Mouse (Mus musculus): Measurements from ENCODE around the gene Ercc2. TPM values are rescaled to one million over a fixed set of nuclear protein-coding genes. Genes with fewer than 3 reads are reported as not detected.

Ercc2 gene
- 74.3 TPM for total RNA-seq (2023)

DNA sequence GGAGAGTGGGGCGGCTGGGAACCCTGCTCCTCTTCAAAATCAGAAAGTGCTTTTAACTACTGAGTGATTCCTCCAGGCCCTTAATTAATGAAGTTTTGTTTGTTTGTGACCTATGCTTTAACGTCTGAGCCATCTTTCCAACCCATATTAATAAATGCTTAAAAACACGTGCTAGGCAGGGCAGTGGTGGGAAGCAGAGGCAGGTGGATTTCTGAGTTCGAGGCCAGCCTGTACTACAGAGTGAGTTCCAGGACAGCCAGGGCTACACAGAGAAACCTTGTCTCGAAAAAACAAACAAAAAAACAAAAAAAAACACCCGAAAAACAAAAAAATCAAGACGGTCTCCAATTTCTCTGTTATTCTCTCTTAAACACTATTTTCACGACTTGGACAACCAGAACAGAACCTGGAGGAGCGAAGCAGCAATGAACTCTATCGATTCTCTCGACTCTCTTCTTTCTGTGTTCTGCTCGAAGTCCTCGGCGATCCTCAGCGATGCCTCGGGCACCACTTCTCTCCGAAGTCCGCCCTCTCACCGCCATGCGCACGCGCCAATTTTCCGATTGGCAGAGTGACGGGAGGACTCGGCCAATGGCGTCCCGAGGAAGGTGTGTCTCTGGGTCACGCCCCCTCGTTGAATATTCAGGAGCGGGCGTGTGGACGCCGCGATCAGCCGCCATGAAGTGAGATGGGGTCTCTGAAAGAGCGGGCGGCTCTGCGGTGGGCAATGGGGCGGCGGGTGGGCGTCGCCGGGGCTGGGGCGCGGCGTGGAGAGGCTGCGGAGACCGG, at the start of gene Ercc2:
Ercc2 (plus strand) TSS at position 634 of the 789 bp plus-strand sequence.

DNA sequence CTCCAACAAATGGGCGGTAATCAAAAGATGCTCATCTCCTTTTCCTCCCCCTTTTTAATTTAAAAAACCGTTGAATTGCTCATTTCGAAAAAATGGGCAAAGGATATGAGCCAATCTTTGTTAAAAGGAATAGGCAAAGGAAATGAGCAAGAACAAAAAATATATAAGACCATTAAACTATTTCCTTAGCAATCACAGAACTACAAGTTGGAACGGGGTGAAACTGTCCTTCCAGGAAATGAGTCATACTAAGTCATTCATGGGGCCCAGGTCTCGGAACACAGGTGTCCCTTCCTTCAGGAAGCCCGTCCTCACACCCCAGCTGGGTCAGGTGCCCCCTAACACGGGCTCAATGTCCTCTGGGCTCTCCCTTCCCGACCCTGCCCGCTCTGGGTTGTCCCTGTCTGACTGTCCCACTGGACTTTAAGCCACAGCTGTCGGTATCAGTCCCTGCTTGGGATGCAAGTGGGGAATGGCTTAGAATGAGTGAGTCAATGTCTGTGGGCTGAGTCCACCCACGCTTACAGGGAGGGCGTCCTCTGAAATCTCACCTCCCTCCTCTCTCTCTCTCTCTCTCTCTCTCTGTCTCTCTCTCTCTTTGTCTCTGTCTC, 37.5 kb upstream of the Ercc2 start, which contains the start of gene Ercc1:
Ercc1 (plus strand) TSS at position 542 of the 611 bp plus-strand sequence.

DNA sequence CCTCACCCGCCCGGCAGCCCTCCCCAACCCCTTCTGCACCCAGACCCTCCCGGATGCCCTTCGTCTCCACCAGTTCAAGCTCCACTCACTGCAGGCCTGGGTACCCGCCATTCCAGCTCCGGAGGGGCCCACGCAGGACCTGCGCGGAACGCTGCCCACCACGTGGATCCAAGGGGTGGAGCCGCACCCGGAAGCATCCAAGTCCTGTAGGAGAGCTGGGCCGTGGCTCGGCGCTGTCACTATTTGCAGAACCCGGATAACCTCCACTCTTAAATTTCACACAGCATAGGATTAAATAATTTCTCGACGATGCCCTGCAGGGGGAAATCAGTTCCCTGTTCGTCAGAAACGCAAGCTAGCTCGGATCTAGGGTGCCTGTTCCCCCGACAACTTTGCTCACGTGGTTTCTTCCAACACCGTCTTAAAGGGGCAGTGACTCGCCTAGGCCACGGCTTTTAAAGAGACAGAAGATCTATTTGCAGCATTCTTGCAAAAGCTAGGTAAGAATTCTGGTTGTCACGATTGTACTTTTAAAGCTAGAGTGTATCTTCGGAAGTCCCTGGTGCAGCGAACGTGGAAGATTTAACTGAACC, 22.4 kb upstream of the Ercc2 start, which contains the start of the genes Cd3eap and Ppp1r13l:
Cd3eap (minus strand) TSS at position 185 of the 593 bp plus-strand sequence.
Ppp1r13l (plus strand) TSS at position 451 of the 593 bp plus-strand sequence.

DNA sequence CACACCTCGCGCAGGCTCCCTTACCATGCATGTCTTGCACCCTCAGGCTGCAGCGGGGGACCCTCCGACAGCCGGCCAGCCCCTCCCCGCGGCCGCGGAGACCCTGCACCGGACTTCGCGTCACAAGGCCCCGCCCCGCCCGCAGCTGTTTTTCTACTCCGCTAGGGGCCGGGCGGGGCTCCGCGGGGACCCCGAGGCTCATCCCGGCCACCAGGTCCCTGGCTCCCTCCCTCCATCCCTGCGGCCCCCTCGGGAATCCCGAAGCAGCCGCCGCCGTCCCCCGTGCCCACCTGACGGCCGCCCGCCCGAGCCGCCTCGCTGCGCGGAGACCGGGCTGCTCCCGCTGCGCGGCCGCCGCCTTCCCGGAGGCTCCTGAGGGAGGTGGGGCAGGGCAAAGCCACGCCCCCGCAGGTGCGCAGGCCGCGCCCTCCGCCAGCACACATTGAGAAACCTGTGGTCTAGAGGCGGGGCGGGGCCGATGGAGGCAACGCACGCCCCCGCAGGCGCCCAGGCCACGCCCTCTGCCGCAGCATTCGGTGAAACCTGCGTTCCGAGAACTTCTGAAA, 22.0 kb downstream of the Ercc2 start, which contains the start of gene Klc3:
Klc3 (minus strand) TSS at position 374 of the 566 bp plus-strand sequence.

DNA sequence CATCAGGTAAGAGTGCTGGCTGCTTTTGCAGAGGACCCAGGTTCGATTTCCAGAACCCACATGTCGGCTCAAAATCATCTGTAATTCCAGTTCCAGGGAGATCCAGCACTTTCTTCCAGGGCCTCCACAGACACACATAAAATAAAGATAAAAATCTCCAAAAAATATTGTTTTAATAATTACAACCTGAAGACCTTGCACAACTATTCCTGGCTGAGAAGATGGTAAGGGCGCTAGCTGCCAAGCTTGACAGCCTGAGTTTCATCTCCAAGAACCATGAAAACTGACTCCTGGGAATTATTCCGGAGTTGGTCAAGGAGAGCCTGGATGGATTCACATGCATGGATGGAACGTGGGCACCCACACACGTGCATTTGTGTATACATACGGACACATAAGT, 22.7 kb downstream of the Ercc2 start, which contains the start of gene Ckm:
Ckm (plus strand) TSS at position 301 of the 400 bp plus-strand sequence.

Other genes with a start within 250 kb of the Ercc2 start
- gene Qpctl, start 232.7 kb upstream of the Ercc2 start, total RNA-seq (2023): 14.9 TPM
- 85.5 TPM for gene Snrpd2, start 232.3 kb upstream of the Ercc2 start, total RNA-seq (2023)
- not detected for gene Gipr, start 215.9 kb upstream of the Ercc2 start, total RNA-seq (2023)
- 21.9 TPM for gene Eml2, start 205.6 kb upstream of the Ercc2 start, total RNA-seq (2023)
- gene Gpr4, start 169.5 kb upstream of the Ercc2 start, total RNA-seq (2023): not detected
- gene Opa3, start 153.7 kb upstream of the Ercc2 start, total RNA-seq (2023): 42.7 TPM
- gene Vasp, start 110.2 kb upstream of the Ercc2 start, total RNA-seq (2023): 277 TPM
- gene Ppm1n, start 101.9 kb upstream of the Ercc2 start, total RNA-seq (2023): 0.89 TPM
- gene Rtn2, start 99.4 kb upstream of the Ercc2 start, total RNA-seq (2023): not detected
- 869 TPM for gene Fosb, start 72.0 kb upstream of the Ercc2 start, total RNA-seq (2023)
- 55.4 TPM for gene Ercc1, start 37.2 kb upstream of the Ercc2 start, total RNA-seq (2023)
- gene Cd3eap, start 22.5 kb upstream of the Ercc2 start, total RNA-seq (2023): 15.5 TPM
- gene Ppp1r13l, start 22.3 kb upstream of the Ercc2 start, total RNA-seq (2023): 1.5 TPM
- 7.1 TPM for gene Klc3, start 22.1 kb downstream of the Ercc2 start, total RNA-seq (2023)
- not detected for gene Ckm, start 22.8 kb downstream of the Ercc2 start, total RNA-seq (2023)
- gene Mark4, start 76.8 kb downstream of the Ercc2 start, total RNA-seq (2023): 34.7 TPM
- gene Exoc3l2, start 81.3 kb downstream of the Ercc2 start, total RNA-seq (2023): not detected
- gene Bloc1s3, start 126.4 kb downstream of the Ercc2 start, total RNA-seq (2023): 4.1 TPM
- gene Trappc6a, start 126.4 kb downstream of the Ercc2 start, total RNA-seq (2023): 25.3 TPM
- gene Nkpd1, start 135.8 kb downstream of the Ercc2 start, total RNA-seq (2023): not detected
- gene Ppp1r37, start 181.1 kb downstream of the Ercc2 start, total RNA-seq (2023): 61.6 TPM
- gene Zfp296, start 195.3 kb downstream of the Ercc2 start, total RNA-seq (2023): 0.83 TPM
- gene Gemin7, start 195.6 kb downstream of the Ercc2 start, total RNA-seq (2023): 52.5 TPM
- gene Clasrp, start 222.5 kb downstream of the Ercc2 start, total RNA-seq (2023): 84.2 TPM
- gene Relb, start 247.4 kb downstream of the Ercc2 start, total RNA-seq (2023): 56.3 TPM